Mouse (Mus musculus) stomach, embryonic 14.5 days (tissue): ENCODE data around the gene Rxfp3. TPM values are rescaled to one million over a fixed set of nuclear protein-coding genes. Genes with fewer than 3 reads are reported as not detected.

Source experiments
- ATAC-seq: fragments of 200-750 bp; cut with Nextera tagmentation; 2 replicates; pipeline ENCODE4 v1.8.0; 2017; ENCODE audit warnings: low read depth, moderate TSS enrichment; ENCODE audit not compliant: insufficient number of reproducible peaks, insufficient read depth, low FRiP score
- H3K27ac ChIP-seq: fragments of 300-500 bp; sonication (generic); 2 replicates; pipeline ENCODE4 v1.5.1; 2014; ENCODE audit warnings: mild to moderate bottlenecking, low read length, moderate library complexity, mixed read lengths
- H3K27me3 ChIP-seq: fragments of 300-500 bp; sonication (generic); 2 replicates; pipeline ENCODE4 v1.6.1; 2014; ENCODE audit warnings: low read length, control low read depth, mixed read lengths; ENCODE audit not compliant: control insufficient read depth, insufficient read depth
- H3K36me3 ChIP-seq: fragments of 300-500 bp; sonication (generic); 2 replicates; pipeline ENCODE4 v1.6.1; 2014; ENCODE audit warnings: mild to moderate bottlenecking, control low read depth, low read length, moderate library complexity, mixed read lengths; ENCODE audit not compliant: control insufficient read depth, insufficient read depth
- H3K4me1 ChIP-seq: fragments of 300-500 bp; sonication (generic); 2 replicates; pipeline ENCODE4 v1.6.1; 2014; ENCODE audit warnings: low read length, control low read depth, mixed read lengths; ENCODE audit not compliant: control insufficient read depth, insufficient read depth
- H3K4me2 ChIP-seq: fragments of 300-500 bp; sonication (generic); replicated peaks from 2 replicates; pipeline ENCODE4 v1.6.1; 2014; ENCODE audit warnings: low read depth, low read length, control low read depth
- H3K4me3 ChIP-seq: fragments of 300-500 bp; sonication (generic); 2 replicates; pipeline ENCODE4 v1.5.1; 2014; ENCODE audit warnings: low read depth, low read length, control low read depth
- H3K9ac ChIP-seq: fragments of 300-500 bp; sonication (generic); replicated peaks from 2 replicates; pipeline ENCODE4 v1.6.1; 2014; ENCODE audit warnings: low read depth, mild to moderate bottlenecking, control low read depth, low read length, moderate library complexity, mixed read lengths
- H3K9me3 ChIP-seq: fragments of 300-500 bp; sonication (generic); 2 replicates; pipeline ENCODE4 v1.6.1; 2016; ENCODE audit warnings: low read depth, low read length, control low read depth; ENCODE audit not compliant: control insufficient read depth
- WGBS: fragments of 180-500 bp; shearing (Covaris S2); extraction: QIAGEN DNeasy Blood & Tissue Kit; methylation state at CpG from one replicate; pipeline ENCODE4 v1.1.7; 2014; 5-methylcytosine and 5-hydroxymethylcytosine counted together
- polyA plus RNA-seq: library from polyadenylated mRNA; unstranded; fragments of >200 nt; fragmentation: Nextera tagmentation; extraction: Ambion mirVana; gene quantifications from 2 replicates; pipeline ENCODE4 v1.2.1, GENCODE M21; 2014

The Rxfp3 gene
- polyA plus RNA-seq, 1 experiment from 2014 or later: 0.13 TPM

- WGBS: 4% methylated on average over 9 of the region's 9 CpGs
- H3K36me3 ChIP-seq: no peaks in the 10 kb centered on the region
- no peak for ATAC-seq
- H3K9me3 ChIP-seq: no peaks in the 10 kb centered on the region
- H3K27me3 ChIP-seq: no peaks in the 10 kb centered on the region
- H3K9ac ChIP-seq: no peak overlapping the region
- peak overlapping the region; percentile 40 for H3K4me3 ChIP-seq
- peak overlapping the region; percentile 82 for H3K4me2 ChIP-seq
- H3K4me1 ChIP-seq: peaks cover 5% of the 10 kb centered on the region; the same call in 1 of the 2 replicates
- H3K27ac ChIP-seq: peak overlapping the region; percentile 94
Measured at GRCm38 (mm10) chr15:11065528-11066171, 27.9 kb upstream of the Rxfp3 start.

DNA sequence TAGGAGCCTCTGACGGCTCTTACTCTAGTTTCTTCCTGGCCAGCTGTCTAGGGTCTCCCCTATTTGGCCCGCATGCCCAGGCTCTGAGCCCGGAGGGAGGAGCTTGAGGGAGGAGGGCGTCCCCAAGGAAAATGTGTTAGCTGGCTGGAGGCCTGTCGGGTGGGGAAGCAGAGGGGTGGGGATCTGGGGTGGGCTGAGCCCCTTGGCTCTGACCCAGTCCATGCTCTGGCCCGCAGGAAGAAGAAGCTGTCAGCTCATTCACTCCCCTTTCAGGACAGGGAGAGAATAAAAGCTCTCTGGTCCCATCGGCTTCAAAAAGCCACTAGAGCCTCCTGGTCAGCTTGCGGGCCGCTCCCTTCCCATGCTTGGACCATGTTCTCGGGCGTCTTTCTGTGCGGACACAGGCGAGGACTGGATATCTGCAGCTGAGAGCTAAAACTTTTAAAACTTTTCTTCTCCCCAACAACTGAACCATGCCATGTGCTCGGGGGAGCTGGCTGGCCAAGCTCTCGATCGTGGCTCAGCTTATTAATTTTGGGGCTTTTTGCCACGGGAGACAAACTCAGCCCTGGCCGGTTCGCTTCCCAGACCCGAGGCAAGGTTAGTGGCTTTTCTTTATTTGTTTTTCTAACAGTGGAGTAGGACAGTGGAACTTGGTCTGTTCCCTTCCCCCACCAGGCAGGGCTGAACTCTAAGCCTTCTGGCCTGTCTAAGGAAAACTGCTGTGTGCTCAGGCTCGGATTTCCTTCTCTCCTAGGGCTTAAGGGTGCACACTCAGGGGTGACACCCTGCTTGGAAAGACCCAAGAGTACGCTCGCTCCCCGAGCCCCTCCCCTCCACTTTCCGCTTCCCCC, 27.0 kb upstream of the Rxfp3 start, which contains the start of gene Adamts12:
Gene Adamts12 (plus strand): TSS at position 233 of the 854 bp plus-strand sequence.
- ATAC-seq: peak; percentile 87
- Histone ChIP-seq H3K27me3 (no peaks in the 10 kb centered on the region), H3K4me3 (peak within 1 kb of the TSS; percentile 40), H3K9me3 (no peaks in the 10 kb centered on the region), H3K4me1 (peaks cover 5% of the 10 kb centered on the region; the same call in 1 of the 2 replicates), H3K9ac (peak within 1 kb of the TSS; percentile 42), H3K27ac (peak within 1 kb of the TSS; percentile 94), H3K4me2 (peak within 1 kb of the TSS; percentile 82), H3K36me3 (no peaks in the 10 kb centered on the region)
- 1% methylated on average over 25 of the region's 25 CpGs for WGBS

DNA sequence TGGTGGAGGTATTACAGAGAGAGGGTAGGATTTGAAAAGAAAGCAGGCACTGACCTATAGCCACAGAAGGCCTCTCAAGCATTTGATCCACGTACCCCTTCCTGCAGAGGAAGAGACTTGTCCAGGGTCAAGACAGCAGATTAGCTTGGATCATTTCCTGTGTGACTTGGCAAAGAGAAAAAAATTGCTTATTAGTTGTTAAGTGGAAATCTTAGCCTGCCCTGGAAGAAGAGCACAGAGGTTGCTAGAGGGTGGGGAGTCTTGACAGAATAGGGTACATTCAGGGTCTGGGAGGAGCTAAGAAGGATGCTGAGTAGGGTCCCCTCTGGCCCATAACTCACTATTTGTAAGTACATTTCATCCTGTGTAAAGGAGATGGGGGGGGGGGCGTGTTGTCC, 26.4 kb upstream of the Rxfp3 start:
- ATAC-seq: no peak
- Histone ChIP-seq H3K9me3 (no peaks in the 10 kb centered on the region), H3K27ac (peak overlapping the region; percentile 94), H3K4me1 (peaks cover 5% of the 10 kb centered on the region; the same call in 1 of the 2 replicates), H3K9ac (no peak overlapping the region), H3K4me2 (peak overlapping the region; percentile 82), H3K4me3 (peak overlapping the region; percentile 40; the same call in 1 of the 2 replicates), H3K27me3 (no peaks in the 10 kb centered on the region), H3K36me3 (no peaks in the 10 kb centered on the region)
- whole genome bisulfite sequencing: 11% methylated on average over 2 of the region's 2 CpGs

DNA sequence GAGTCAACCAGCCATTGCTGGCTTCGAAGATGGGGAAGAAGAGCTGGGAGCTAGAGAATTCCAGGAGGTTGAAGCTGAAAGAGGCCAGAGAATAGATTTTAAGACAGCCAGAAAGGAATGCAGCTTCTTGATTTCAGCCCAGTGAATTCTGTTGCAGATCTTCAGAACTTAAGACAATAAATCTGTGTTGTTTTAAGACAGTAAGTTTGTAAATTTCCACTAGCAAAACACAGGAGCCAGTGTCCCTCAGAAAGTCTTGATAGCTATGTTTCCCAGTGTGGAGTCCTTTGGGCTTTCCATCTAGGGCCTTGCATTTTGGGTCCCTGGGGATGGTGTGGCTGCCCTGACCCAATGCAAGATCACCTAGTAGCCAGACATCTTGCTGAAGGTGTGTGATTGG, 25.1 kb upstream of the Rxfp3 start:
- H3K9ac ChIP-seq: no peak overlapping the region
- no peaks in the 10 kb centered on the region for H3K27me3 ChIP-seq
- no peak for ATAC-seq
- H3K9me3 ChIP-seq: no peaks in the 10 kb centered on the region
- no peak overlapping the region for H3K4me2 ChIP-seq
- no peak overlapping the region for H3K27ac ChIP-seq
- H3K4me3 ChIP-seq: no peak overlapping the region
- no peaks in the 10 kb centered on the region for H3K36me3 ChIP-seq
- 86% methylated on average over 1 of the region's 1 CpGs for WGBS
- H3K4me1 ChIP-seq: peaks cover 5% of the 10 kb centered on the region; the same call in 1 of the 2 replicates

GRCm38 (mm10) chr15:11054440-11055080, 16.8 kb upstream of the Rxfp3 start:
- WGBS: 76% methylated on average over 7 of the region's 7 CpGs
- Histone ChIP-seq H3K4me1 (no peaks in the 10 kb centered on the region), H3K9ac (no peak overlapping the region)

DNA sequence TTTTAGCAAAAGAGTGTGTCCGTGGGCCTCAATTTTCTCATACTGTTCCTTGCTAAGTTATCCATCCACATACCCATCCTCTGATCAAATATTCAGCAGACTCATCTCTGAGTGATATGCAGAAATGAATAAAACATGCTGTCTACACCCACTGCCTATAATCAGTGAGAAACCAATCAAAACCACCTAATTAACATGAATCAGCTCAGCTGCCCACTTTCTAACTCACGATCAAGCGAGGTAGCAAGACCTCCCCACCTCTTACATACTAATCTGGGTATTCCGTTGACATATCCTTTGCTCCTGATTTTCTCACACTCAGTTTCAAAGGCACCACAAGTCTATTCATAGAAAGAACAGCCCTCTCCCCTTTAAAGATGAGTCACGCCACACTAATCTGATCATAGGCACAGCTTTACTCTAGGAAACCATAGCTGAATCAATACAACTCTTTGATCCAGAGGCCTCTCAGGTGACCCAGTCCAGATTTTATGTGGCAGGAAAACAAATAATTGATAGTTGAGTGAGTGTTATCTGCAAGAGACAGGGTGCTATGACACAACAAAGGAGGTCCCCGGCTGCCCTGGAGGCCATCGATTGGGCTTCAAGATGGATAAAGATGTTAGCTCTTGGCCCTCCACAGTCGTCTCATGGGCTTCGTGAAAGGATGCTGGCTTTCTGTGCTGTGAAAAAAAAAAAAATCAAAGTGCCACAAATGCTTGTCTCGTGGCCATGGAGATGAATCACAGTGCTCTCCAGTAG, 16.1 kb upstream of the Rxfp3 start:
- Histone ChIP-seq H3K4me3 (no peak overlapping the region), H3K9ac (no peak overlapping the region), H3K4me1 (no peaks in the 10 kb centered on the region), H3K9me3 (no peaks in the 10 kb centered on the region), H3K27ac (no peak overlapping the region), H3K27me3 (no peaks in the 10 kb centered on the region), H3K36me3 (no peaks in the 10 kb centered on the region), H3K4me2 (no peak overlapping the region)
- ATAC-seq: no peak
- WGBS: 67% methylated on average over 10 of the region's 10 CpGs

More at GRCm38 (mm10) chr15:11054440-11055080, 16.8 kb upstream of the Rxfp3 start:
- H3K9me3 ChIP-seq: no peaks in the 10 kb centered on the region
- ATAC-seq: no peak
- no peaks in the 10 kb centered on the region for H3K27me3 ChIP-seq
- no peak overlapping the region for H3K4me3 ChIP-seq
- no peak overlapping the region for H3K27ac ChIP-seq
- no peak overlapping the region for H3K4me2 ChIP-seq
- no peaks in the 10 kb centered on the region for H3K36me3 ChIP-seq

DNA sequence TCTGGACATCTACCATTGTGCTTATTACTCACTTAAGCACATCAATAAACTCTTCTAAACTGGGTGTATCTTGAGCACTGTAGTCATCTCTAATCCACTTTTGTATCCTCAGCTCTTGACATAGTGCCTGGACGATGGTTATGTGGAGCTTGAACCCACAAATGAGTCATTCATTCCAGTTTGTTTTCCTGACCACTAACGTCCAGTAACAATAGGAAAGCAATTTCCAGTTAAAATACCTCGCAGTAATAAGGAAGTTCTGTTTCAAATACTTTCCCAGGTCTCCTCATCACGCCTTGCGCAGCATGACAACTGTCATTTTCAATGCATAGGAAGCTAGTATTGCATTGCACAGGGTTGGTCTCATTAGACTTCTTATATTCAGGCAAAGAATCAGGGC, 5.0 kb upstream of the Rxfp3 start:
- no peaks in the 10 kb centered on the region for H3K4me1 ChIP-seq
- no peaks in the 10 kb centered on the region for H3K36me3 ChIP-seq
- no peak overlapping the region for H3K9ac ChIP-seq
- no peak overlapping the region for H3K27ac ChIP-seq
- 82% methylated on average over 5 of the region's 5 CpGs for WGBS
- peaks cover 4% of the 10 kb centered on the region; the same call in 1 of the 2 replicates for H3K27me3 ChIP-seq
- H3K4me3 ChIP-seq: no peak overlapping the region
- no peaks in the 10 kb centered on the region for H3K9me3 ChIP-seq
- no peak overlapping the region for H3K4me2 ChIP-seq
- no peak for ATAC-seq

GRCm38 (mm10) chr15:11041229-11041628, 3.4 kb upstream of the Rxfp3 start:
- peaks cover 12% of the 10 kb centered on the region; the same call in 1 of the 2 replicates for H3K4me1 ChIP-seq
- H3K4me2 ChIP-seq: no peak overlapping the region
- 64% methylated on average over 2 of the region's 2 CpGs for WGBS
- H3K27ac ChIP-seq: no peak overlapping the region
- ATAC-seq: no peak
- no peaks in the 10 kb centered on the region for H3K9me3 ChIP-seq
- no peak overlapping the region for H3K4me3 ChIP-seq
- peaks cover 20% of the 10 kb centered on the region for H3K27me3 ChIP-seq
- no peaks in the 10 kb centered on the region for H3K36me3 ChIP-seq
- no peak overlapping the region for H3K9ac ChIP-seq
